Mouse (Mus musculus): ENCODE results near the gene Nelfcd. TPM values are rescaled to one million over a fixed set of nuclear protein-coding genes. Genes with fewer than 3 reads are reported as not detected.

Nelfcd gene
- polyA plus RNA-seq, 1 experiment from 2014 or later, result 78.1 TPM

- H3K4me1 ChIP-seq (ENCODE audit: control insufficient read depth, insufficient read depth, low read length), result no peaks in the 10 kb centered on the region
- no peak for ATAC-seq (replicated peaks; ENCODE audit: extremely low read depth, insufficient read depth, low FRiP score)
- H3K9me3 ChIP-seq (replicated peaks; ENCODE audit: control insufficient read depth, low read length), result no peaks in the 10 kb centered on the region
- no peak overlapping the region for H3K9ac ChIP-seq (ENCODE audit: low read length)
- H3K36me3 ChIP-seq (ENCODE audit: control insufficient read depth, insufficient read depth), result peaks cover 56% of the 10 kb centered on the region
- H3K27ac ChIP-seq (ENCODE audit: low read length), result no peak overlapping the region
- WGBS, result 88% methylated on average over 10 of the region's 10 CpGs
- H3K27me3 ChIP-seq (ENCODE audit: control insufficient read depth, insufficient read depth, low read length), result no peaks in the 10 kb centered on the region
- H3K4me2 ChIP-seq (ENCODE audit: low read depth, low read length), result no peak overlapping the region
- no peak overlapping the region for H3K4me3 ChIP-seq (ENCODE audit: low read length)
Observed at GRCm38 (mm10) chr2:174428996-174429591, 13.5 kb downstream of the Nelfcd start.

- Histone ChIP-seq H3K27me3 (ENCODE audit: control insufficient read depth, insufficient read depth, low read length) (no peaks in the 10 kb centered on the region), H3K36me3 (ENCODE audit: control insufficient read depth, insufficient read depth) (peaks cover 16% of the 10 kb centered on the region), H3K4me3 (ENCODE audit: low read length) (no peak overlapping the region), H3K9me3 (replicated peaks; ENCODE audit: control insufficient read depth, low read length) (no peaks in the 10 kb centered on the region), H3K4me2 (ENCODE audit: low read depth, low read length) (no peak overlapping the region), H3K9ac (ENCODE audit: low read length) (no peak overlapping the region), H3K4me1 (ENCODE audit: control insufficient read depth, insufficient read depth, low read length) (peaks cover 20% of the 10 kb centered on the region), H3K27ac (ENCODE audit: low read length) (no peak overlapping the region)
- WGBS, result 95% methylated on average over 9 of the region's 9 CpGs
- ATAC-seq (replicated peaks; ENCODE audit: extremely low read depth, insufficient read depth, low FRiP score), result no peak
Observed at GRCm38 (mm10) chr2:174434943-174435342, 19.3 kb downstream of the Nelfcd start.

- H3K4me2 ChIP-seq (ENCODE audit: low read depth, low read length), result no peak overlapping the region
- H3K4me3 ChIP-seq (ENCODE audit: low read length), result no peak overlapping the region
- H3K9me3 ChIP-seq (replicated peaks; ENCODE audit: control insufficient read depth, low read length), result no peaks in the 10 kb centered on the region
- no peak overlapping the region for H3K27ac ChIP-seq (ENCODE audit: low read length)
- peaks cover 12% of the 10 kb centered on the region for H3K36me3 ChIP-seq (ENCODE audit: control insufficient read depth, insufficient read depth)
- H3K27me3 ChIP-seq (ENCODE audit: control insufficient read depth, insufficient read depth, low read length), result no peaks in the 10 kb centered on the region
- no peak overlapping the region for H3K9ac ChIP-seq (ENCODE audit: low read length)
- WGBS, result 82% methylated on average over 26 of the region's 26 CpGs
- H3K4me1 ChIP-seq (ENCODE audit: control insufficient read depth, insufficient read depth, low read length), result peaks cover 20% of the 10 kb centered on the region
- no peak for ATAC-seq (replicated peaks; ENCODE audit: extremely low read depth, insufficient read depth, low FRiP score)
Observed at GRCm38 (mm10) chr2:174436076-174436701, 20.6 kb downstream of the Nelfcd start.

GRCm38 (mm10) chr2:174436916-174437696, 21.5 kb downstream of the Nelfcd start:
- 90% methylated on average over 7 of the region's 7 CpGs for WGBS
- no peak overlapping the region for H3K27ac ChIP-seq (ENCODE audit: low read length)

GRCm38 (mm10) chr2:174437697-174437982, 22.0 kb downstream of the Nelfcd start:
- no peaks in the 10 kb centered on the region for H3K9me3 ChIP-seq (replicated peaks; ENCODE audit: control insufficient read depth, low read length)
- no peak for ATAC-seq (replicated peaks; ENCODE audit: extremely low read depth, insufficient read depth, low FRiP score)
- H3K4me1 ChIP-seq (ENCODE audit: control insufficient read depth, insufficient read depth, low read length), result peaks cover 23% of the 10 kb centered on the region
- peak overlapping the region; percentile 77 for H3K4me2 ChIP-seq (ENCODE audit: low read depth, low read length)
- WGBS, result 88% methylated on average over 4 of the region's 4 CpGs
- no peak overlapping the region for H3K9ac ChIP-seq (ENCODE audit: low read length)
- peaks cover 9% of the 10 kb centered on the region for H3K36me3 ChIP-seq (ENCODE audit: control insufficient read depth, insufficient read depth)
- no peak overlapping the region for H3K27ac ChIP-seq (ENCODE audit: low read length)
- no peaks in the 10 kb centered on the region for H3K27me3 ChIP-seq (ENCODE audit: control insufficient read depth, insufficient read depth, low read length)
- H3K4me3 ChIP-seq (ENCODE audit: low read length), result peak overlapping the region; percentile 67

More at GRCm38 (mm10) chr2:174436916-174437696, 21.5 kb downstream of the Nelfcd start:
- Histone ChIP-seq H3K9me3 (replicated peaks; ENCODE audit: control insufficient read depth, low read length) (no peaks in the 10 kb centered on the region), H3K4me1 (ENCODE audit: control insufficient read depth, insufficient read depth, low read length) (peaks cover 20% of the 10 kb centered on the region), H3K36me3 (ENCODE audit: control insufficient read depth, insufficient read depth) (peaks cover 12% of the 10 kb centered on the region), H3K4me2 (ENCODE audit: low read depth, low read length) (peak overlapping the region; percentile 77), H3K4me3 (ENCODE audit: low read length) (no peak overlapping the region), H3K9ac (ENCODE audit: low read length) (no peak overlapping the region), H3K27me3 (ENCODE audit: control insufficient read depth, insufficient read depth, low read length) (no peaks in the 10 kb centered on the region)
- ATAC-seq (replicated peaks; ENCODE audit: extremely low read depth, insufficient read depth, low FRiP score), result no peak

GRCm38 (mm10) chr2:174438181-174438580, 22.6 kb downstream of the Nelfcd start:
- Histone ChIP-seq H3K9ac (ENCODE audit: low read length) (peak overlapping the region; percentile 74), H3K4me2 (ENCODE audit: low read depth, low read length) (peak overlapping the region; percentile 77), H3K27ac (ENCODE audit: low read length) (no peak overlapping the region), H3K4me3 (ENCODE audit: low read length) (peak overlapping the region; percentile 67), H3K36me3 (ENCODE audit: control insufficient read depth, insufficient read depth) (peaks cover 8% of the 10 kb centered on the region), H3K9me3 (replicated peaks; ENCODE audit: control insufficient read depth, low read length) (no peaks in the 10 kb centered on the region), H3K27me3 (ENCODE audit: control insufficient read depth, insufficient read depth, low read length) (no peaks in the 10 kb centered on the region), H3K4me1 (ENCODE audit: control insufficient read depth, insufficient read depth, low read length) (peaks cover 24% of the 10 kb centered on the region)
- no peak for ATAC-seq (replicated peaks; ENCODE audit: extremely low read depth, insufficient read depth, low FRiP score)
- WGBS, result 65% methylated on average over 11 of the region's 11 CpGs

GRCm38 (mm10) chr2:174438737-174439449, 23.3 kb downstream of the Nelfcd start, which contains the start of gene Ctsz:
Gene Ctsz (minus strand): TSS chr2:174439039.
- peak within 1 kb of the TSS; percentile 77 for H3K4me2 ChIP-seq (ENCODE audit: low read depth, low read length)
- 1% methylated on average over 38 of the region's 38 CpGs for WGBS
- peak within 1 kb of the TSS; percentile 67 for H3K4me3 ChIP-seq (ENCODE audit: low read length)
- H3K9me3 ChIP-seq (replicated peaks; ENCODE audit: control insufficient read depth, low read length), result no peaks in the 10 kb centered on the region
- H3K27me3 ChIP-seq (ENCODE audit: control insufficient read depth, insufficient read depth, low read length), result no peaks in the 10 kb centered on the region
- peak within 1 kb of the TSS; percentile 74 for H3K9ac ChIP-seq (ENCODE audit: low read length)
- no peak within 1 kb of the TSS for H3K27ac ChIP-seq (ENCODE audit: low read length)
- 0 out of 2 replicates have a peak, but pooled peaks cover 5% of the 10 kb centered on the region for H3K36me3 ChIP-seq (ENCODE audit: control insufficient read depth, insufficient read depth)
- peaks cover 24% of the 10 kb centered on the region for H3K4me1 ChIP-seq (ENCODE audit: control insufficient read depth, insufficient read depth, low read length)
- ATAC-seq (replicated peaks; ENCODE audit: extremely low read depth, insufficient read depth, low FRiP score), result peak; percentile 74

- Histone ChIP-seq H3K27ac (ENCODE audit: low read length) (no peak overlapping the region), H3K9ac (ENCODE audit: low read length) (peak overlapping the region; percentile 74), H3K4me1 (ENCODE audit: control insufficient read depth, insufficient read depth, low read length) (peaks cover 24% of the 10 kb centered on the region), H3K4me2 (ENCODE audit: low read depth, low read length) (peak overlapping the region; percentile 77), H3K9me3 (replicated peaks; ENCODE audit: control insufficient read depth, low read length) (no peaks in the 10 kb centered on the region), H3K36me3 (ENCODE audit: control insufficient read depth, insufficient read depth) (0 out of 2 replicates have a peak, but pooled peaks cover 5% of the 10 kb centered on the region), H3K27me3 (ENCODE audit: control insufficient read depth, insufficient read depth, low read length) (no peaks in the 10 kb centered on the region), H3K4me3 (ENCODE audit: low read length) (no peak overlapping the region)
- ATAC-seq (replicated peaks; ENCODE audit: extremely low read depth, insufficient read depth, low FRiP score), result no peak
- WGBS, result 33% methylated on average over 5 of the region's 5 CpGs
Observed at GRCm38 (mm10) chr2:174439450-174439838, 23.8 kb downstream of the Nelfcd start.
